Mouse (Mus musculus) regulatory T cell (primary cell): ENCODE results near the gene Pigv.

Source experiments
- in situ Hi-C: fragments of 300-600 bp; cut with MboI, MseI; formaldehyde crosslinking; loops from one replicate; pipeline ENCODE4 v1.15.1; 2025; ENCODE audit warnings: high pct_unique_total_duplicates

Gene Pigv

GRCm38 (mm10) chr4:133619473-133620136, 52.8 kb downstream of the Pigv start:
- in situ Hi-C loops, result loop anchor here (10.0 kb wide), 1 partner anchor 505 kb away; the partner anchor contains the start of gene Sh3bgrl3

- in situ Hi-C loops, result no loop called here
Observed at GRCm38 (mm10) chr4:133617936-133618335, 54.5 kb downstream of the Pigv start.

GRCm38 (mm10) chr4:133615416-133615815, 57.0 kb downstream of the Pigv start:
- in situ Hi-C loops, result no loop called here

GRCm38 (mm10) chr4:133614274-133614761, 58.1 kb downstream of the Pigv start:
- in situ Hi-C loops, result no loop called here

DNA sequence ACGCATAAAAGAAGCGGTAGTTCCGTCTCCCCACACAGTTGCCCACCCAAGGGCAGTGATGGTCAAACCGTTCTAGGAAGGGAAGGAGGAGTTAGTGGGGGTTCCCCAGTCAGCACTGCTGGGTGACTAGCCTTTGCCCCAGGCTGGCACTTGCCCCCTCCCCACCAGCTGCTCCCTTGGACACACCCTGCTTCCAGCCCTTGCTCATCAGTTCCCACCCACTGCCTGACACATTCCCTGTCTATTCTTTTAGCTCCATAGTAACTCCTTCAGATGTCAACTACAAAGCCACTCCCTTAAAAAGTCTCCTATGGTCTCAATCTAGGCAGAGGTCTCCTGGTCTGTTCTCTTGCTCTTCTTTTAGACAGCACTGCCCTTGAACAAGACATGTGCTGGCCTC, 58.6 kb downstream of the Pigv start:
- in situ Hi-C loops, result no loop called here

- in situ Hi-C loops, result no loop called here
Observed at GRCm38 (mm10) chr4:133613026-133613425, 59.4 kb downstream of the Pigv start.

GRCm38 (mm10) chr4:133612416-133612815, 60.0 kb downstream of the Pigv start:
- in situ Hi-C loops, result no loop called here

DNA sequence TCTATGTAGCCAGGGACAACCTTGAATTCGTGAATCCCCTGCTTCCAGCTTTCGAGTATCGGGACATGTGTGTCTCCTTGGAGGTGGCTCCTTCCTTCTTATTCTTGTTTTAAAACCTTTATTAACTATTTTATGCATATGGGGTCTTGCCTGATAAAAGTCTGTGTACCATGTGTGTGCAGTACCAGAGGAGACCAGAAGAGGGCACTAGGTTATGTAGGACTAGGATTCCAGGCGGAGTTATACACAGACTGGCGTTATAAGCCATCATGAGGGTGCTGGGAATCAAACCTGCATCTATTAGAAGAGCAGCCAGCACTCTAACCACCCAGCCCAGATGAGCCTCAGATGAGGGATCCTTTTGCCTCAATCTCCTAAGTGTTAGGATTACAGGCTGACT, 60.6 kb downstream of the Pigv start:
- in situ Hi-C loops, result no loop called here
